Mouse (Mus musculus): Measurements from ENCODE around the gene Mknk2. TPM values are rescaled to one million over a fixed set of nuclear protein-coding genes. Genes with fewer than 3 reads are reported as not detected.
A peak's percentile ranks its signal among the peaks of the same experiment; 100 is the strongest.

Mknk2 gene
- polyA plus RNA-seq, 1 experiment from 2014 or later = 38.4 TPM

GRCm38 (mm10) chr10:80703643-80704042 lies 25.7 kb upstream of the Mknk2 start:
- 82% methylated on average over 5 of the region's 5 CpGs for WGBS
- no peak for ATAC-seq
- no peak for TF ChIP-seq CTCF (IDR thresholded peaks at IDR 0.05; ENCODE audit: low read depth)
- H3K4me2 ChIP-seq (replicated peaks; ENCODE audit: low read depth) = peak overlapping the region; percentile 85; the same call in 1 of the 2 replicates
- 0 out of 2 replicates have a peak overlapping the region, but pooled peaks have one; percentile 56 for H3K4me3 ChIP-seq (ENCODE audit: low read depth, low read length)
- H3K27me3 ChIP-seq (replicated peaks; ENCODE audit: control insufficient read depth, insufficient read depth, low read length) = no peaks in the 10 kb centered on the region
- H3K36me3 ChIP-seq (ENCODE audit: control insufficient read depth, insufficient read depth) = peaks cover 26% of the 10 kb centered on the region
- 0 out of 2 replicates have a peak overlapping the region, but pooled peaks have one; percentile 42 for H3K9ac ChIP-seq (ENCODE audit: low read depth, low read length)
- H3K27ac ChIP-seq (ENCODE audit: low read depth, low read length) = no peak overlapping the region
- H3K9me3 ChIP-seq (ENCODE audit: control insufficient read depth) = no peaks in the 10 kb centered on the region
- 0 out of 2 replicates have a peak, but pooled peaks cover 3% of the 10 kb centered on the region for H3K4me1 ChIP-seq (replicated peaks; ENCODE audit: control insufficient read depth, insufficient read depth, low read length)

GRCm38 (mm10) chr10:80702536-80703390 lies 24.9 kb upstream of the Mknk2 start:
- H3K27ac ChIP-seq (ENCODE audit: low read depth, low read length) = peak overlapping the region; percentile 73
- H3K4me1 ChIP-seq (replicated peaks; ENCODE audit: control insufficient read depth, insufficient read depth, low read length) = 0 out of 2 replicates have a peak, but pooled peaks cover 3% of the 10 kb centered on the region
- 0 out of 2 replicates have a peak, but pooled peaks have one; percentile 20 for TF ChIP-seq CTCF (IDR thresholded peaks at IDR 0.05; ENCODE audit: low read depth)
- H3K9me3 ChIP-seq (ENCODE audit: control insufficient read depth) = no peaks in the 10 kb centered on the region
- peak; percentile 88 for ATAC-seq
- H3K4me3 ChIP-seq (ENCODE audit: low read depth, low read length) = peak overlapping the region; percentile 56
- WGBS = 3% methylated on average over 47 of the region's 47 CpGs
- no peaks in the 10 kb centered on the region for H3K27me3 ChIP-seq (replicated peaks; ENCODE audit: control insufficient read depth, insufficient read depth, low read length)
- peak overlapping the region; percentile 42 for H3K9ac ChIP-seq (ENCODE audit: low read depth, low read length)
- H3K4me2 ChIP-seq (replicated peaks; ENCODE audit: low read depth) = peak overlapping the region; percentile 85
- peaks cover 17% of the 10 kb centered on the region for H3K36me3 ChIP-seq (ENCODE audit: control insufficient read depth, insufficient read depth)

- Histone ChIP-seq H3K4me3 (ENCODE audit: low read depth, low read length) (peak within 1 kb of the TSS; percentile 56), H3K9me3 (ENCODE audit: control insufficient read depth) (no peaks in the 10 kb centered on the region), H3K4me2 (replicated peaks; ENCODE audit: low read depth) (peak within 1 kb of the TSS; percentile 85), H3K36me3 (ENCODE audit: control insufficient read depth, insufficient read depth) (0 out of 2 replicates have a peak, but pooled peaks cover 9% of the 10 kb centered on the region), H3K4me1 (replicated peaks; ENCODE audit: control insufficient read depth, insufficient read depth, low read length) (0 out of 2 replicates have a peak, but pooled peaks cover 3% of the 10 kb centered on the region), H3K27ac (ENCODE audit: low read depth, low read length) (peak within 1 kb of the TSS; percentile 73), H3K9ac (ENCODE audit: low read depth, low read length) (peak within 1 kb of the TSS; percentile 58), H3K27me3 (replicated peaks; ENCODE audit: control insufficient read depth, insufficient read depth, low read length) (no peaks in the 10 kb centered on the region)
- under 1% methylated on average over 58 of the region's 59 CpGs for WGBS
- TF ChIP-seq CTCF (IDR thresholded peaks at IDR 0.05; ENCODE audit: low read depth) = peak; percentile 40
- ATAC-seq = peak; percentile 95
Measured at GRCm38 (mm10) chr10:80701721-80702535, 24.0 kb upstream of the Mknk2 start, which contains the start of the genes Mob3a and Izumo4. Gene Mob3a (minus strand): TSS chr10:80701977. Gene Izumo4 (plus strand): TSS chr10:80702184.

- H3K4me2 ChIP-seq (replicated peaks; ENCODE audit: low read depth) = peak overlapping the region; percentile 85
- peak overlapping the region; percentile 4; the same call in 1 of the 2 replicates for H3K27ac ChIP-seq (ENCODE audit: low read depth, low read length)
- ATAC-seq = no peak
- 0 out of 2 replicates have a peak, but pooled peaks cover 4% of the 10 kb centered on the region for H3K36me3 ChIP-seq (ENCODE audit: control insufficient read depth, insufficient read depth)
- no peaks in the 10 kb centered on the region for H3K9me3 ChIP-seq (ENCODE audit: control insufficient read depth)
- 34% methylated on average over 4 of the region's 4 CpGs for WGBS
- 0 out of 2 replicates have a peak, but pooled peaks cover 3% of the 10 kb centered on the region for H3K4me1 ChIP-seq (replicated peaks; ENCODE audit: control insufficient read depth, insufficient read depth, low read length)
- peak overlapping the region; percentile 56 for H3K4me3 ChIP-seq (ENCODE audit: low read depth, low read length)
- H3K27me3 ChIP-seq (replicated peaks; ENCODE audit: control insufficient read depth, insufficient read depth, low read length) = no peaks in the 10 kb centered on the region
- no peak overlapping the region for H3K9ac ChIP-seq (ENCODE audit: low read depth, low read length)
- no peak for TF ChIP-seq CTCF (IDR thresholded peaks at IDR 0.05; ENCODE audit: low read depth)
Measured at GRCm38 (mm10) chr10:80700732-80701131, 22.8 kb upstream of the Mknk2 start.

GRCm38 (mm10) chr10:80700038-80700504 lies 22.2 kb upstream of the Mknk2 start:
- no peak overlapping the region for H3K4me3 ChIP-seq (ENCODE audit: low read depth, low read length)
- no peak overlapping the region for H3K9ac ChIP-seq (ENCODE audit: low read depth, low read length)

More at GRCm38 (mm10) chr10:80700038-80700504, 22.2 kb upstream of the Mknk2 start:
- H3K27me3 ChIP-seq (replicated peaks; ENCODE audit: control insufficient read depth, insufficient read depth, low read length) = no peaks in the 10 kb centered on the region
- peak overlapping the region; percentile 85; the same call in 1 of the 2 replicates for H3K4me2 ChIP-seq (replicated peaks; ENCODE audit: low read depth)
- H3K4me1 ChIP-seq (replicated peaks; ENCODE audit: control insufficient read depth, insufficient read depth, low read length) = 0 out of 2 replicates have a peak, but pooled peaks cover 3% of the 10 kb centered on the region
- TF ChIP-seq CTCF (IDR thresholded peaks at IDR 0.05; ENCODE audit: low read depth) = no peak
- ATAC-seq = no peak
- H3K9me3 ChIP-seq (ENCODE audit: control insufficient read depth) = no peaks in the 10 kb centered on the region
- H3K36me3 ChIP-seq (ENCODE audit: control insufficient read depth, insufficient read depth) = no peaks in the 10 kb centered on the region
- WGBS = 73% methylated on average over 7 of the region's 7 CpGs
- no peak overlapping the region for H3K27ac ChIP-seq (ENCODE audit: low read depth, low read length)
